Mouse (Mus musculus) small intestine, adult 2 months (tissue): ENCODE measurements around the gene Stk33. TPM values are rescaled to one million over a fixed set of nuclear protein-coding genes. Genes with fewer than 3 reads are reported as not detected.
"Not testable (repeated sequence)": the region's sequence is repeated elsewhere in the genome, so short reads cannot be mapped to it uniquely, and the experiment has no call there.

Experiments used
- H3K27ac ChIP-seq: fragments of 200-500 bp; 2 replicates; pipeline ENCODE4 v1.5.1; 2012; ENCODE audit warnings: low read depth, low read length, control low read depth, inconsistent platforms; ENCODE audit not compliant: insufficient read depth
- H3K27me3 ChIP-seq: fragments of 200-500 bp; 2 replicates; pipeline ENCODE4 v1.6.1; 2012; ENCODE audit warnings: mild to moderate bottlenecking, moderate library complexity, low read length, inconsistent platforms; ENCODE audit not compliant: control insufficient read depth, insufficient read depth
- H3K36me3 ChIP-seq: fragments of 200-500 bp; 2 replicates; pipeline ENCODE4 v1.6.1; 2012; ENCODE audit warnings: mild to moderate bottlenecking, low read length, control low read depth, inconsistent platforms; ENCODE audit not compliant: control insufficient read depth, insufficient read depth
- H3K4me1 ChIP-seq: fragments of 200-500 bp; 2 replicates; pipeline ENCODE4 v1.6.1; 2012; ENCODE audit warnings: low read length, inconsistent platforms, mixed read lengths; ENCODE audit not compliant: control insufficient read depth, insufficient read depth, insufficient read length
- H3K4me3 ChIP-seq: fragments of 200-500 bp; 2 replicates; pipeline ENCODE4 v1.5.1; 2012; ENCODE audit warnings: low read depth, mild to moderate bottlenecking, control low read depth, inconsistent platforms, low read length, moderate library complexity
- CTCF ChIP-seq: fragments of 200-500 bp; IDR thresholded peaks from 2 replicates; pipeline ENCODE4 v1.5.1; 2012; ENCODE audit warnings: low read depth, mild to moderate bottlenecking, control low read depth, inconsistent platforms, low read length, moderate library complexity, mixed read lengths; ENCODE audit not compliant: insufficient replicate concordance, insufficient read length; ENCODE audit errors: extremely low read depth
- POLR2A ChIP-seq: fragments of 200-500 bp; IDR thresholded peaks from 2 replicates; pipeline ENCODE4 v1.6.1; 2012; ENCODE audit warnings: low read depth, mild to moderate bottlenecking, control low read depth, inconsistent platforms, low read length, moderate library complexity
- WGBS: fragments of 180-500 bp; shearing (Covaris S2); methylation state at CpG from one replicate; pipeline ENCODE4 v1.1.7; 2018; 5-methylcytosine and 5-hydroxymethylcytosine counted together
- polyA plus RNA-seq: library from polyadenylated mRNA; depleted of rRNA; stranded (reverse); fragments of >200 nt; gene quantifications from 2 replicates; pipeline ENCODE4 v1.2.3, GENCODE M21; 2012

Gene Stk33
- polyA plus RNA-seq, 1 experiment: not detected

- TF ChIP-seq CTCF (no peak), POLR2A (no peak)
- no peak overlapping the region for H3K27ac ChIP-seq
- H3K4me1 ChIP-seq: peaks cover 6% of the 10 kb centered on the region
- H3K36me3 ChIP-seq: no peaks in the 10 kb centered on the region
- H3K27me3 ChIP-seq: peaks cover 10% of the 10 kb centered on the region; the same call in 1 of the 2 replicates
- whole genome bisulfite sequencing: 57% methylated on average over 9 of the region's 9 CpGs
- H3K4me3 ChIP-seq: no peak overlapping the region
Measured at GRCm38 (mm10) chr7:109440697-109441269, 1.9 kb upstream of the Stk33 start.

GRCm38 (mm10) chr7:109424422-109425159 is 14.3 kb downstream of the Stk33 start:
- no peak overlapping the region for H3K27ac ChIP-seq
- no peaks in the 10 kb centered on the region for H3K4me1 ChIP-seq
- H3K4me3 ChIP-seq: no peak overlapping the region
- WGBS: 41% methylated on average over 3 of the region's 3 CpGs
- TF ChIP-seq CTCF: no peak
- no peak for TF ChIP-seq POLR2A
- H3K27me3 ChIP-seq: no peaks in the 10 kb centered on the region
- no peaks in the 10 kb centered on the region for H3K36me3 ChIP-seq

DNA sequence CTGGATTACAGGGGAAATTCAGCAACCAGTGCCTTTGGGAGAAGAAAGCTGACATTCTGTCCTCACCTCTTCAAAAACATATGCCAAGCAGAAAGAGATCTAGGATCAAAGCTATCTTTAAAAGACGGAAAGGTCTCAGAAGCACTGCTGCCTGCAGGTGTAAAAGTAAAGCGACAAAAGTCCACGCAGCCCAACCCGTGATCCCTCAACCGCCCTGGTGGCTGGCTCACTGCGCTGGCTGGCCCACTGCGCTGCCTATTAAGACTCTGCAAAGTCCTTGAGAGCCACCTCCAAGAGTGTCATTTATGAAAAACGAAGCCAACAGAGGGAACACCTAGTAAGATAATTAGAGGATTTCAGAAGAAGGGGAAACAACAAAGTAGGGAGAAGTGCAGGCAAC is 16.1 kb downstream of the Stk33 start:
- no peak overlapping the region for H3K27ac ChIP-seq
- H3K27me3 ChIP-seq: no peaks in the 10 kb centered on the region
- 67% methylated on average over 8 of the region's 8 CpGs for WGBS
- TF ChIP-seq POLR2A (no peak), CTCF (no peak)
- no peak overlapping the region for H3K4me3 ChIP-seq
- no peaks in the 10 kb centered on the region for H3K36me3 ChIP-seq
- H3K4me1 ChIP-seq: no peaks in the 10 kb centered on the region

GRCm38 (mm10) chr7:109405491-109405890 is 33.4 kb downstream of the Stk33 start:
- Histone ChIP-seq H3K27me3 (no peaks in the 10 kb centered on the region), H3K36me3 (no peaks in the 10 kb centered on the region), H3K4me3 (no peak overlapping the region), H3K4me1 (no peaks in the 10 kb centered on the region), H3K27ac (no peak overlapping the region)
- no peak for TF ChIP-seq CTCF
- no peak for TF ChIP-seq POLR2A
- WGBS: 72% methylated on average over 7 of the region's 7 CpGs

DNA sequence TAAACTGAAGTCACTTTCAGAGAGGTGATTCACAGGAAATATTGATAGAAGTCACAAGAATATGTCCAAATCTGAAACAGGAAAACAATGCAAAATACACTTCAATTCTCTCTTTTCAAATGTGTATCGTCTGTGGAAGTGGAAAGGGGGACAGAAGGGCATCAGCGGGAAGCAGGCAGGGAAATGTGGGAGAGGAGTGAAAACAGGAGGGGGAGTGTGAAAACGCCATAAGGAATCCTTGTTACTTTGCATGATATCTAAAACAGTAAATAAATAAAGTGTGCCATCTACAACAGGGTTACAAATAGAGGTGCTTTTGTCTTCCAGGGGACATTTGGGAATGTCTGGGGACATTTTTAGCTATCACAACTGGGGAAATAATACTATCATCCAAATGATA is 39.6 kb downstream of the Stk33 start:
- Histone ChIP-seq H3K27me3 (no peaks in the 10 kb centered on the region), H3K27ac (no peak overlapping the region), H3K4me1 (no peaks in the 10 kb centered on the region), H3K36me3 (no peaks in the 10 kb centered on the region), H3K4me3 (no peak overlapping the region)
- TF ChIP-seq POLR2A (no peak), CTCF (no peak)
- WGBS: 49% methylated on average over 3 of the region's 3 CpGs

- Histone ChIP-seq H3K27ac (no peak overlapping the region), H3K27me3 (no peaks in the 10 kb centered on the region), H3K36me3 (no peaks in the 10 kb centered on the region), H3K4me3 (no peak overlapping the region), H3K4me1 (no peaks in the 10 kb centered on the region)
- TF ChIP-seq POLR2A (no peak), CTCF (no peak)
- 46% methylated on average over 1 of the region's 1 CpGs for WGBS
Measured at GRCm38 (mm10) chr7:109381131-109381530, 57.8 kb downstream of the Stk33 start.

DNA sequence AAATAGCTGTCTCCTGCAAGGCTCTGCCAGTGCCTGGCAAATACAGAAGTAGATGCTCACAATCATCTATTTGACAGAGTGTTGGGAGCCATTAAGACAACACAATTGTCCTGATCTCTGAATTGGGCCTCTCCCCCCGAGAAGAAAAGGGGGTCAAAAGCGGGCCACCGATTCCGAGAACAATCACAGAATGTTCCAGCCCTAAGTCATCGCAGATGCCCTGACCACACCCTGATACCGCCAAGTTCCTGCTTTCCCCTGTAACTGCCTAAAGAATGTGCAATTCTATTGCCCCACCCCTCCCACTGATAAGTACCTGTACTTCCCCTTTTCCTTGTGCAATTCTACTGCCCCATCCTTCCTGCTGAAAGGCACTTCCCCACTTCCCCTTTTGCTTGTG is 65.3 kb downstream of the Stk33 start:
- not testable (repeated sequence) for H3K27ac ChIP-seq, H3K4me3 ChIP-seq, H3K4me1 ChIP-seq, H3K36me3 ChIP-seq, H3K27me3 ChIP-seq
- WGBS: 77% methylated on average over 6 of the region's 6 CpGs
